Mouse (Mus musculus) cerebellum, postnatal 25 days (tissue): ENCODE measurements at regions not wholly inside any gene's neighbourhood (a gene's known extent, or its start where the extent isn't known, plus 50 kb on each side); places are given as distances from the start of the nearest gene placed in this dataset.

Source experiments
- DNase-seq, 2 experiments: peaks; one replicate each; pipeline ENCODE4 v3.0.0; 2021; ENCODE audit warnings: mixed read lengths in 2 of 2

DNA sequence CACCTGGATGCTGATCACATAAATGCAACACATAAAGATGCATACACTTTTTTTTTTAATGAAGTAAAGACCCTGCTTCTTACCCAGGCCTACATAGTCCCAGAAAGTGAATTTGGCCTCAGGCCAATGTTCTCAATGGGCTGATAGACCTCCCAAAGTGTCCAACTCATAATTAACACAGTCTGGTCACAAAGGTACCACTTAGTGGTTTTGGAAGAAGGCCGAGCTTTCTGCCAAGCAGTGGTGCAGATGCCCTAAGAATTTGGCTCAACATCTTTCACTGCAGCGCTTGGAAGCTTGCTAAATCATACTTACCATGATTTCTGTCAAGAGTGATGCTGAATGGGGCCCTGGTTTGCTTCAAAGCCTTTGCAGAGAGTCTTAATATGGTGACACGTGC, 706.4 kb upstream of the Rag2 start:
- DNase-seq, result no peak

DNA sequence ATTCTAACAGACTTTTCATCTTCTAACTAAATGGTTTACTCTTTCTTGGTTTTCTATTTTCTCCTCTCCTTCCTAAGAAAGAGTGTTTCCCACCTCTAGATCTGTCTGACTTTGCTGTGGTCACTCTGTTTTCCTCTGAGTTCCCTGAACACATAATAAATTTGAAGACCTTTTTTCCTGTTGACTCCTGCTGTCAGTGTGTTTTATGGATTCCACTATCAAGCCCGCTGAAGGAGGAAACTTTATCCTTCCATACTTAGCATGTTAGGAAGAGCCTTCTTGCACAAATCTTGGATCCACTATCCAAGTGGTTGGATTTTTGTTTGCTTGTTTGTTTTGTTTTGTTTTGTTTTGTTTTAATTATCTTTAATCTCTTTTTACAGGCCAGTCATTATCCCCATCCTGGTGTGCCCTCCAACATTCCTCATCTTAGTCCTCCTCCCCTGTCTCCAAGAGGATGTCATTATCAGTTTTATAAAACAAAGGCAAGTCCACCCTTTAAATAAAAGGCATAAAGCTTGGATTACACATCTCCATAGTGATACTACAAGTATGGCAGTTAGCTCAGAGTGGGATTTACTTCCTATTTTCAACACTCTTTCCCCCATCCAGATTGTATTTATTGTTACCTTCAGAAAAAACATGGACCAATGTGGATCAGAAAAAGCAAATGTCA, 704.8 kb upstream of the Rag2 start:
- no peak for DNase-seq

DNA sequence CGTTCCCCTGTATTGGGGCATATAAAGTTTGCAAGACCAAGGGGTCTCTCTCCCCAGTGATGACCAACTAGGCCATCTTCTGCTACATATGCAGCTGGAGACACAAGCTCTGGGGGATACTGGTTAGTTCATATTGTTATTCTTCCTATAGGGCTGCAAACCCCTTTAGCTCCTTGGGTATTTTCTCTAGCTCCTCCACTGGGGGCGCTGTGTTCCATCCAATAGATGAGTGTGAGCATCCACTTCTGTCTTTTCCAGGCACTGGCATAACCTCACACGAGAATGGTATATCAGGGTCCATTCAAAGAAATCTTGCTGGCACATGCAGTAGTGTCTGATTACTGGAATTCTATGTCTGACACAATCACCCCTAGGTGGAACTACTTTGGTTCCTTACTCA, 675.9 kb upstream of the Rag2 start:
- peak in 1 of 2 experiments; percentile 5 for DNase-seq

DNA sequence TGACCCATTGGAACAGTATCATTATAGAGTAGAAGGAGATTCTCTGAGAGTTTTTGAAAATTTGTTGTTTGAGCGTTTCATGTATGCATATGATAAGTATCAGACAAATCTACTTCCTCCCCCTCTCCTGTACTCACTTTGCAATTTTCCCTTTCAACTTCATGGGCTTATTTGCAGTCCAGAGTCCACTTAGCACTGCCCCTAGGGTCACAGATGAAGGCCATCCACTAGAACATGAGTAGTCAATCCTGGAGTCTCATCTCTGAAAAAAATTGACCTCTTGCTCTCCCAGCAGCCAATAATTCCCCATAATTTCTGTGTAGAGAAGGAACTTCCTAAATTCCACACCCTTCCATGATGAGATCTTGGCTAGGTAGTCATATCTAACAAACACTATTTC, 665.1 kb upstream of the Rag2 start:
- no peak for DNase-seq

DNA sequence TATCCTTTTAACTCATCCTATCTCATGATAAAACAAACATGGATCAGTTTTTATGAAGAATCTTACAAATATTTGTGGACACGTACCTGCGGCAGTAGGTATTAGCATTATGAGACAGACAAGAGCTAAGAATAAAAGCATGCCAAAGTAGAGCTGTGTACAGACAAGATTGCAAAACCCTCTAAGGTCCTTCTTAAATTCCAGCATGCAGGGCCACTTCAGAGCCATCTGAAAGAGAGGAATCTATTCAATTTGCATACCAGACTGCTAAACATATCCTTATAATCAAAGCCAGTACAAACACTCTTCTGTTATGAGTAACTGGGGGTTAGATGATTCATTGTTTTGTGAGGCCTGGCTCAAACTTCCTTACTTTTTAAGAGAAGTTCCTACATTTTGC, 659.9 kb upstream of the Rag2 start:
- no peak for DNase-seq

DNA sequence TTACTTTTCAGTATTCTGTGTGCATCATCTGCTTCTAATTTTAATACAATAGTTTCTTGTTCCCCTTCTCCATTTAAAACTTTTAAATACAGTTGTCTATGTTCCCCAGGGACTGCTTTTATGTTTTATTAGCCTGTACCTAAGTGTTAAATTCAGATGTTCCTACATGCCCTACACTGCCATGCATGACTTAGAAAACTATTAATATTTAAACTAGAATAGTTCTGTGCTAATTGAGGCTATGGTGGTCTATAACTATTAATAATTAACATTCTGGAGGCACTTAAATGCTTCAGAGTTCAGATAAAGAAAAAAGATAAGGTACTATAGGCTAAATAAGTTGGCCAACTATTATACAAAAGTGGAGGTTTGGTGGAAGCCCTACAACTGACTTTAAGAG, 647.3 kb upstream of the Rag2 start:
- no peak for DNase-seq

DNA sequence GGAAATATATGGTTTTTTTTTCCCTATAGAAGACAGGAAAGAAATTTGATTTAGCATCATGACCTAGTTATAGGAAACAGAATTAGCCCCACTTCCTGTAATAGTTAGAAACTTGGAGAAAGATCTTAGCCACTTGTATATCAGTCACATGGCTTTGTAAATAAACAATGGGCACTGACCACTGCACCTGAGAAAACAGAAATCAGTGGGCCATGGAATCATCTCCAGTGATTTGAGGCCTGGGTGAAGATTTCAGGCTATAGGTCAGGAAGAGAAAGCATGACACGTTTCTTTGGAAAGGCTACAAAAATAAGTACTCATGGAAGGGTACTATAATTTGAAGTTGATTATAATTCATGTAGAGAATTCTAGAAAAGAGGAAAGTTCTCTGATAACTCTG, 642.2 kb upstream of the Rag2 start:
- DNase-seq, result no peak

DNA sequence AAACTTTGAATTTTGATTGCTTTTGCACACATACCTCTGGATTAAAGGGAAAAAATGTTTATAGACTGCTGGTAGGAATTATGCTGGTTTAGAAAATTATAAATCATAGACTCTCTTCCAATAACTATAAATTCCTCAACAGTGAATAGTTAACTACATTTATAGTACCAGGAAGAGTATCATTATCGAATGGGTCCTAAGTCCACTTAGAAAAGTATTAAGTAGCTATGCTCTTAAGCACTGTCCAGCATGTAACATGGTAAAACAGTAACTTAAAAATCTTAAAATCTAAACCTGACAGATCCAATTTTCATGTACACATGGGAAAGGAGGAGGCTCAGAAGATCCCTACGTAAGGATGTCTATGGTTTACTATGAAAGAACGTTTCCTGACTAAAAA, 609.2 kb upstream of the Rag2 start:
- DNase-seq, result no peak

DNA sequence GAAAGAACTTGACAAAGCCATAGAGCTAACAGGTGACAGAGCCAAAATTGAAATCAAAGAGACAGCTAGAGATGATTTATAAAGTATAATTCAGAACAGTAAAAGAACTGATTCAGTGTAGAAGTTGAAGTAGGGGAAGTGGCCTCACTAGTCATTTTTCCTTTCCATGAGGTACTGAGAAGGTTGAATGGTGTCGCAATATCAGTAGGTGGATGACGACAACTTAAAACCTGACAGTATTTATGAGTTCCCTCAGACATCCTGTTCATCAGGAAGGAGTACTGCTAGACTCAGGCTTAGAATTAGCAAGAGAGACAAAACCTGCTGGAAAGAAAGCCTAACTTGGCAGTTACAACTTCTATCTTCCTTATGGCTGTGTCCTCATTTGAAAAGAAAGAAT, 605.1 kb upstream of the Rag2 start:
- DNase-seq, result no peak

DNA sequence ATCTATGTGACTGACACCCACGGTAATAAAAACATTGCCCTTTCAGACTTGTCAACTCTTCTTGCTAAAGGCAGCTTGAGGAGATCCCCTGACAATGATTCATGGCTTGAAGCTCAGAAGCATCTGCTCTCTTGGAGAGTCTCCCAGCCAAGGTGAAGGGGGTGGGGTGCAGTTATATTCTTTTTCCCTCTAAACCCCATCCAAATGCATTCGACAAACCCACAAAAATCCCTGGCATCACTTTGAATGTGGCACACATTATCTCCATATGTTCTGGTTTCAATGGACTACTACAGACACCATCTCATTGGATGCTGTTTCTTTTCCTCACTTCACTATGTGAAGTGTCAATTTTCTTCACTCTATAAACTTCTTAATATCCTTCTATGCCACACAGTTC, 603.0 kb upstream of the Rag2 start:
- peak; percentile 7 to 31 for DNase-seq

DNA sequence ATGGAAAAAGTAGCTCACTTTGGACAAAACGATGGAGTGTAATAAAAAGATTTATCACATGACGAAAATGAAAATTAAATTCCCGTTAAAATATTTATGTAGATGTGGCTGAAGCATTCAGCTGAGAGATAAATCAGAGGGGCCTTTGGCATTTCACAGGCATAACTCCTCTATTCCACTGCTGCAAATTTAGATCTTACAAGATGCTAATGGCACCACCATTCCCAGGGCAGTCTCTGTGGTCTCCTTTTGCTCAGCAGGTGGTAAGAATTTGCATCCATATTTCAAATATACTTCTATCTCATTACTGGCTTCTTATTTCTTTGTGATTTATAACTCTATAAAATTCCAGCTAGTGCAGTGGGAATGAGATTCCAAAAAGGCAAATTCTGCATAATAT, 581.5 kb upstream of the Rag2 start:
- no peak for DNase-seq

DNA sequence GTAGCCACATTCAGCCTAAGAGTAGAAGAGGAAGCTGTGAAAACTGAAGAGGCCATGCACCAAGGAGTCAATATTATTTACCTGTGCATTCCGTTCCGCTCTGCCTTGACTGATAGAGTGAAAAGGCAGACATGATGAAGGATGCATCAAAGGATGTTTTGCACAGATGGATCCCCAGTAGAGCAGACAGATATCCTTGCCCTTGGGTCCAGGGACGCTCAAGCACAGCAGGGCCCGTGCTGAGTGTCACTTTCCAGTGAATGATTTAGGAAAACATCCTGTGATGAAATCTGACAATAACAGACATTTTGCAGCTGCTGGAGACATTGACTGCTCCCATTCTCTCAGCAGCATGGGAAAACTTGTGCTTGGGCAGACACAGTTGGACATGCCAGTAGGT, 561.6 kb upstream of the Rag2 start:
- no peak for DNase-seq

DNA sequence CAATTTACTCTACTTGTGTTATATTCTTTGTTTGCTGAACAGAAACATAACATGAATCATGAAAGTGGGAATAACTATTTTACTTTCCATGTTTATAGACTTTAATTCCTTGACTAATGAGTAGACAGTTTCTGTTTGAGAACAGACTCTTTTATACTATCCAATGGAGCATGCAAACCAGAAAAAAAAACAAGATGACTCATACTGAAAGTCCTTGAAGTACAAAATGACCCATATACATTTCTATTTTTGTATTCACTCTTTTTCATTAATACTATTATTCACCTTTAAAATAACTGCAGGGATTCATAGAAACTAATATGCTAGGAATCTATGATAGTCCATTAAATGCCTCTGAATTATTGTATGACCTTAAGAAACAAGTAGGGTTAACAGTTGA, 549.5 kb upstream of the Rag2 start:
- DNase-seq, result no peak

DNA sequence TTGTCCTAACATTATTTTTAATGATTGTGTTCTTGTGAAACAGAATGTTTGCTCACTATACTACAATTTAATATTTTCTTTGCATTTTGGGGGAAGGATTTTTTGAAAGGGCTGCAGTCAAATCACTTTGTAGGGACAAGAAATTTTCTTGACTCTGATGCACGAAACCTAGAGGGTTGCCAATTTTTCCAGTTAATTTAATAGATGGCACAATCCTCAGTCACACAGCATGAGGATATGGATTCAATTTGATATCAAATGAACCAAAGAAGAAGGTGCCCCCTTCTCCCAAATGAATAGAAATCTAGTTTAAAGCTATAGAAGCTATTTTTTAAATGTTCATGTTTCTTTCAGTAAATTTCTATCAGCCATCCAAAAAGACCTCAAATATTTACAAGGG, 544.3 kb upstream of the Rag2 start:
- no peak for DNase-seq

DNA sequence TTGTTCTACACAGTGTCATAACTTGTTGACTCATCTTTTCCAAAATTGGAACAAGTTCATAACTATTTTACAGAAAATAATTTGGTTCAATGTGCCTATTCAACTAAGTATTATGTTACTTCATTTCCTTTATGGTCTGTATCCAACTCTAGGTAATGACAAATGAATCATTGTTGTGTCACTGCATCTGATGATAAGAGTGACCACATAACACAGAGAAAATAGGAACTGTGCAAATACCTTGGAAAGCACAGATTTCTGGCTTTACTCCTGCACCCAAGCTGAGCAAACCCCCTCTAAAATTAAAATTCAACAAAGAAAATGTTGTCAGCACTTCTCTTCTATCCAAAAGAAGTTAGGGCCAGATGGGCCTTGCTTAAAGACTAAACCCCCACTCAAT, 540.7 kb upstream of the Rag2 start:
- no peak for DNase-seq

DNA sequence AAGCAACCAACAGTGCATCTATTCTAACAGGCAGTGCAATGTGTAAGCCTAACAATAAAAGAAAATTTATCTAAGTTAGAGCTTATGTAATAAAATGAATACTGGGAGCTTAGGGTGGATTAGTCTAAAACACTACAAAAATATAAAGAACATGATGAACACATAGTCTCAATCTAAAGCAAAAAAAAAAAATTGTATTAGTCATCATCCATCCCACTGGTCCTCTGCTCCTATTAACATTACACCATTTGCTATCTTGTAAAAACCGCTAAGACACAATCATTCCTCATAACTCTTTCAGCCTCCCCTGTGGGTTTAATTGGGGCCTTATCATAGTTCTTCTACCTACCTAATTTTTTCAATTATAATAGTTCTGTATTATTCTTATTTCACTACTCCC, 539.9 kb upstream of the Rag2 start:
- no peak for DNase-seq

DNA sequence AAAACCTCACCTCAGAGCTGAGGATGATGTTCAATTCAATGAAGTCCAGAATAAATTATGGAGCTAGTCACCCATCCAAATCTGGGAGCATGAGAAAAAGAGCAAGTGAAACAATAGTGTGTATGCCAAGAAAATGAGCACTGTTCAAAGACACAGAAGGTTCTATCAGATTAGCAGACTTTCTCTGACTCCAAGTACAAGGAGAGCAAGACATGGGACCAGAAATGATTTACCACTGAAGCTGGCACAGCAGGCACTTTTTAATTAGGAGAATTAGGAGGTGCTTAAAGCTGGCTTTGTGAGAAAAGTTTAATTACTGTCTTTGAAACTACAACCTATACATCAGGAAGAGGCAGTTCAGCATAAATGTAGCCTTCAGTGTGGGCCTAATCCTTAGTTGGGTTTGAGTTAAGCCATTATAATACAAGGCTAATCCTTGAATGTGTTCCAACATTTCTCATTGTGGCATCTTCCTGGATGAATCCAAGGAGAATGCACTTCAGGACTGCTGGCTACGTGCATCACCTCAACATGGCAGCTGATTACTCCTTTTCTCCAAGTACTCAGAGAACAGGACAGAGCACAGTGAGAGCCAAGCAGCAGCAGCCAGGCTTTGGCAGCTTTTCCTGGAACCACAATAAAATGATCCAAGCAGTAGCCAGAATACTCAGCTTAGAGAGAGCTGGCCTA, 517.2 kb upstream of the Rag2 start:
- DNase-seq, result peak; percentile 5 to 34

DNA sequence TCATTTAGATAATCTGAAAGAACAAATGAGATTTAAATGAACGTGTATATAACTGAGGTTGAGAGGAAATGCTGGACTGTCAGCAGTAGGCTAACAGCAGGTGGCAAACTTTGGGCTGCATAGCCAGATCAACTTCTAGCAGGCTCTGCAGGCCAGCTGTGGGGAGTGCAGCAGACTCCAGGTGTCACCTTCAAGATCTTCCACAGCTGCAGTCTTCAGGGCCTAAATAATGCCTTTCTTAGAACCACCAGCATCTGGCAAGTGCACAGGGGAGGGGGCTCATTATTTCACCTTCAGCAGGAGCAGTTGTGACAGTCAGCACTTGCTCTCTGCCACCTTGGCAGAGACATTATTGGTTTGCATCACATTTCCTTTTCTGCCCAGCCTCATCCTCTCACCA, 487.7 kb upstream of the Rag2 start:
- no peak for DNase-seq

DNA sequence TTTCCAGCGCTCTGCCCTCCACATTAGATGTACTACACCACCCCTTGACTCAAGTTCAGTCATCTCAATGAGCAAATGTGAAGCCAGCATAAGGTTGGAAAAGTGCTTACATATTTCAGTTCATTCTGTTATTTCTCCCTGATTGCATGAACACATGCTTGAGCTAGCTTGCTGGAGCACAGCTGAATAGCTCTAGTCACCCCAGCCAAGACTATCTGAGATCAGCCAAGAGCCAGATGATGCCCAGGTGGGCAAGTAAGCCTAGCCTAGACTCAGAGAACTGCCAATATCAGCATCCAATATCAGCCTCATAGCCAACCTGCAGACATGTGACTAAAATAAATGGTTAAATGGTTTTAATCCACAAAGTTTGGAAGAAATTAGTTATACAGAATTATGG, 484.6 kb upstream of the Rag2 start:
- DNase-seq, result no peak

DNA sequence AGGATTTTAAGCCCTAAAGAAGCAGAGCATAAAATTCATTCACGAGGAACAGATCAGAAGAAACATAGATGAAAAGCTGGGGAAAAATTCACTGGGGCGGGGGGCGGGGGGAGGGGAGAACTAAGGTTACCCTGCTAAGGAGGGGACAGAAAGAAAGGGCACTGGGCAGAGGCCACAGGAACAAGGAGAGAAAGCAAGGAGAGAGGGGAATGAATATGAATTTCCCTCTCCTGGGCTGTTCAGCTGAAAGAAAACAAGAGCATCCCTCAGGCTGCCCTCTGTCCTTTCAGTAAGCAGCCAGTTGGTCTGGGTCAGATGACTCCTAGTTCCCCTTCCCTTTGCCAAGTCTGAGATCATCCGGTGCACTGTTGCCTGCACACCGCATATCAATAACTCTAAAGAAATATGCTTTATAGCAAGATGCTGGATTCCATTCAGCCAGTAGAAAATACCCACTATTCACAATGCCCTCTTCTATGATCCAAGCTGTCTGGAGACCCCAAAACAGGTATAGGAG, 467.7 kb upstream of the Rag2 start:
- peak in 1 of 2 experiments; percentile 17 for DNase-seq

DNA sequence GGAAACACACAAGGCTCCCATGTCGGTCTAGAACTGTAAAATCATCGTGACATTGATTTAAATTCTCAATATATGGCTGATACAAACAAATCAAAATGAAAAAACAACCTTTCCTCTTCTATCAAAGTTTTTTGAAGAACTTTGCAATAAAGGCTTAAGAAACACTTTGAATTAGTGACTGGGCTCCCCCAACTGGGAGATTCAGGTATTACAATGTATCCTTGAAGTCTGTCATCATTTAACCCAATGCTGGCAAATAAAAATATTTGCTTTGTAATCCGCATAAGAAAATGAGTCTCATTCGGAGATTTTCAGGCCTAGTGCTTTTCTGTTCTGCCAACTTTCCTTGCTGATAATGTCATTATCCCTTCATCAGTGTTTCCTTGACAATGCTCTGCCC, 465.2 kb upstream of the Rag2 start:
- DNase-seq, result peak in 1 of 2 experiments; percentile 41

DNA sequence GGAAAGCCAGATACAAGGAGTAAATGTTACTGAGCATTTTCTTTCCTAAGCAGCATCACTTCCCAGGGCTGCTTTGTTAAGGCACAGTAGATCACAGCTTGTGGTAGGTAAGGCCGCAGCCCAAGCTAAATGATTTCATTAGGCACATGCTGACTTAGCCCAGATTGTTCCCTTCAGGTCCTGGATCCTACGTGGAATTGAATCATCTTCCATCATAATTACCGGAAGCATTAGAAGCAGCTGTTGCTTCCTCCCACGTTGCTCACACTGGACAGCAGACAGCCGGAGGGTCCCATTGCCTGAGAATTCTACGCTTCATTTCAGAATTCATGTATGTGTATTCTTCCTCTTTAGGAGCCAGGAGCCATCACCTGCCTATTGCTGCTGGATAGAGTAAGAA, 458.6 kb upstream of the Rag2 start:
- no peak for DNase-seq

DNA sequence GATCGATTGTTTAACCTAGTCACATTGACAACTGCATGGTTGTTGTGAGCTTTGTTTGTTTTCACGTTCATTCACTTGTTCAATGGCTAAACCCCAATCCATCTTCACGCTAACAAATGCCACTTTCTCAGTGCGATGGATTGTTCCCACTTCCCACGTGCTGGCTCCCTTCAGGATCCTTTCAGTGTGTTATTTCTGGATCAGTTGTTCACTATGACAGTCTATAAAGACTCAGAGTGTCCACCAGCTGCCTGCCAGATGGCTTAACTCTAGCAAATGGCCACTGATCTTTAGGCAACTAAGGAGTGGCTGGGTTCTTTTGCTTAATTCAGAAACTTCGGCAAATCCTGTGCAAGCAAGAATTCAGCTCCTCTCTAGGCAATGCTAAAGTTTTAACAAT, 451.7 kb upstream of the Rag2 start:
- peak in 1 of 2 experiments; percentile 4 for DNase-seq

DNA sequence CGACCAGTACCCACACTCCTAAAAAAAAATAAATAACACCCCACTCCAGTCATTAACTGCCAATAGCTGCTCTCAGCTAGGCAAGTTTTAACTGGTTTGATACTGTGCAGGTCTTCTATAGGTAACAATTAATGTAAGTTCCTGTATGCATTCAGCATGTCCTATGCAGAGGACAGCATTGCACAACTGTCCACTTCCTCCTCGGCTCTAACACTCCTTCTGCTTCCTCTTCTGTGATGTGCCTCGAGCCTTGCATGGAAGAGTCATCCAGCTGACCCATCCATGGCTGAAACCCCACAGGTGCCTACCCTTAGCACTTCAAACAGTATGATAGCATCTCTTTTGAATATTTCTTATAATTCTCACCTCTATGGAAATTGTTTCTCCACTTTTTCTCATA, 449.4 kb upstream of the Rag2 start:
- no peak for DNase-seq

DNA sequence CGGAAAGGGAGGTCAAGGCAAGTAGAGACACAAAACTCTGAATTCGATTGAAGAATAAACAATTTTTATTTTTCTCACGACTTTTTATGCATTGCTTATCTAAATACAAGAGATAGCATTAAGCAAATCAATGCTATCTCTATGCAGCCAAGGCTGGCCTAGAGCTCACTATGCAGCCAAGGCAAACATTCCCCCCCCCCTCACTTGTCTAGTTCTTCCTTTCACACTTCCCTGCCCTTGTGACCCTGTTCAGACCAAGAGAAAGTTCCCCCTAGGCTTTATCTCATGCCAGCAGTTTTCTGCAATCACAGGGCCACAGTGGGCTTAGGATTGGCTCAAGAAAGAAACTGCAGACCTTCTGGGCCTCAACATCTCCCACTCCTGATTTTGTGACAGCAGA, 417.9 kb upstream of the Rag2 start:
- no peak for DNase-seq
